In the genomic region with DNA sequence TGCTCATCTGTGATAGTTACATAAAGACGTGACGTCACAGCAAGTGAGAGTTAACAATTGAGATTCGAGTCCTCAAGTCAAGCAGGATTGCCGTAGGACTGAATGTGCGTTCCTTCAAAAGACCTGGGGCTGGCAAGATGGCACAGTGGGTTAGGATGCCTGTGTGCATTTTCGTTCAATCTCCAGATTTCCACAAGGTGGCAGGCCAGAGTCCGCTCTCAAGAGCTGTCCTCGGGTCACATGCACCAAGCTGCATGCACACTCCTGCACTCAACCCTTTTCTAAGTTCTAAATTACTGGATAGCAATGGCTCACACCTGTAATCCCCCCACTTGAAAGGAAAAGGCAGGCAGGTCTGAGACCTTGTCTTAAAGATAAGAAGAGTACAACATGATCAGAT, we compare ENCODE assay signal across 8 mouse cellular contexts. TPM values are rescaled to one million over a fixed set of nuclear protein-coding genes. Genes with fewer than 3 reads are reported as not detected.
A peak's percentile ranks its signal among the peaks of the same experiment; 100 is the strongest.
DNase-seq lines count a peak whose midpoint lies in the region; ATAC-seq and TF ChIP-seq lines count a peak whose summit lies in the region.

No protein-coding gene starts in this region.

- DNase-seq in gastrocnemius, postnatal 10 days = peak; percentile 50
- no peak for DNase-seq in gastrocnemius, adult 18-20 months (ENCODE audit: low spot score)
- no peak for DNase-seq in testis, postnatal 14 days (ENCODE audit: low spot score)
- peak; percentile 73 for DNase-seq in lung, embryonic 14.5 days

- WGBS in forebrain, embryonic 13.5 days = 46% methylated on average over 8 of the region's 8 CpGs
- WGBS in lung, embryonic 14.5 days = 61% methylated on average over 8 of the region's 8 CpGs
- 55% methylated on average over 8 of the region's 8 CpGs for whole genome bisulfite sequencing in small intestine, adult 2 months

- H3K4me1 ChIP-seq in testis, adult 2 months (ENCODE audit: control insufficient read depth, insufficient read depth, low read length) = peaks cover 7% of the 10 kb centered on the region
- no peaks in the 10 kb centered on the region for H3K4me1 ChIP-seq in forebrain, embryonic 13.5 days
- H3K4me1 ChIP-seq in lung, embryonic 14.5 days (ENCODE audit: insufficient read depth) = no peaks in the 10 kb centered on the region
- no peaks in the 10 kb centered on the region for H3K4me1 ChIP-seq in small intestine, adult 2 months (ENCODE audit: control insufficient read depth, insufficient read depth, insufficient read length, low read length)

- no peaks in the 10 kb centered on the region; the same call in 1 of the 2 replicates for H3K36me3 ChIP-seq in testis, adult 2 months (ENCODE audit: control insufficient read depth, insufficient read depth, low read length)
- H3K36me3 ChIP-seq in forebrain, embryonic 13.5 days (ENCODE audit: poor library complexity, severe bottlenecking) = peaks cover 58% of the 10 kb centered on the region
- H3K36me3 ChIP-seq in lung, embryonic 14.5 days (ENCODE audit: insufficient read depth) = peaks cover 56% of the 10 kb centered on the region
- peaks cover 28% of the 10 kb centered on the region for H3K36me3 ChIP-seq in small intestine, adult 2 months (ENCODE audit: control insufficient read depth, insufficient read depth, low read length)

- ATAC-seq in forebrain, embryonic 13.5 days = peak; percentile 70
- 0 out of 2 replicates have a peak, but pooled peaks have one; percentile 8 for ATAC-seq in lung, embryonic 14.5 days (ENCODE audit: insufficient read depth)
- ATAC-seq in erythroid progenitor cell, adult 5-6 weeks (replicated peaks; ENCODE audit: low FRiP score, poor library complexity, severe bottlenecking) = no peak

- H3K27ac ChIP-seq in testis, adult 2 months (ENCODE audit: control insufficient read depth, insufficient read depth, low read depth, low read length) = no peak overlapping the region
- no peak overlapping the region for H3K27ac ChIP-seq in forebrain, embryonic 13.5 days
- H3K27ac ChIP-seq in lung, embryonic 14.5 days (ENCODE audit: low read depth) = no peak overlapping the region
- H3K27ac ChIP-seq in small intestine, adult 2 months (ENCODE audit: insufficient read depth, low read depth, low read length) = no peak overlapping the region

- TF ChIP-seq POLR2A in testis, adult 2 months (IDR thresholded peaks at IDR 0.05; ENCODE audit: control insufficient read depth, low read depth, low read length) = no peak
- no peak for TF ChIP-seq POLR2A in small intestine, adult 2 months (IDR thresholded peaks at IDR 0.05; ENCODE audit: low read depth, low read length)

- peak; percentile 58; the same call in 1 of the 2 replicates for TF ChIP-seq CTCF in testis, adult 2 months (IDR thresholded peaks at IDR 0.05; ENCODE audit: control insufficient read depth, insufficient read depth, insufficient replicate concordance, low read depth, low read length)
- TF ChIP-seq CTCF in lung, embryonic 14.5 days (IDR thresholded peaks at IDR 0.05; ENCODE audit: low read depth) = peak; percentile 70
- TF ChIP-seq CTCF in small intestine, adult 2 months (IDR thresholded peaks at IDR 0.05; ENCODE audit: extremely low read depth, insufficient read length, insufficient replicate concordance, low read depth, low read length) = peak; percentile 49; the same call in 1 of the 2 replicates

- H3K27me3 ChIP-seq in testis, adult 2 months (ENCODE audit: control insufficient read depth, insufficient read depth, low read length) = no peaks in the 10 kb centered on the region
- no peaks in the 10 kb centered on the region for H3K27me3 ChIP-seq in forebrain, embryonic 13.5 days
- no peaks in the 10 kb centered on the region for H3K27me3 ChIP-seq in lung, embryonic 14.5 days (ENCODE audit: insufficient read depth, low read length)
- H3K27me3 ChIP-seq in small intestine, adult 2 months (ENCODE audit: control insufficient read depth, insufficient read depth, low read length) = no peaks in the 10 kb centered on the region

- no peak overlapping the region for H3K4me2 ChIP-seq in forebrain, embryonic 13.5 days
- no peak overlapping the region for H3K4me2 ChIP-seq in lung, embryonic 14.5 days

- no peak overlapping the region for H3K4me3 ChIP-seq in testis, adult 2 months (ENCODE audit: control insufficient read depth, low read depth, low read length)
- H3K4me3 ChIP-seq in forebrain, embryonic 13.5 days = no peak overlapping the region
- H3K4me3 ChIP-seq in lung, embryonic 14.5 days (ENCODE audit: low read depth, low read length) = no peak overlapping the region
- no peak overlapping the region for H3K4me3 ChIP-seq in small intestine, adult 2 months (ENCODE audit: low read depth, low read length)

- H3K9me3 ChIP-seq in forebrain, embryonic 13.5 days (replicated peaks) = no peaks in the 10 kb centered on the region
- H3K9me3 ChIP-seq in lung, embryonic 14.5 days (ENCODE audit: low read depth, low read length) = no peaks in the 10 kb centered on the region

- H3K9ac ChIP-seq in forebrain, embryonic 13.5 days = no peak overlapping the region
- H3K9ac ChIP-seq in lung, embryonic 14.5 days = no peak overlapping the region

RNA-seq across cellular contexts. Expression of a gene that starts 17.1 kb away (rescaled TPM):
- total RNA-seq in gastrocnemius, postnatal 10 days (2021) = 1 to 10 TPM; 6.3 to 7.1 TPM
- 1 to 10 TPM; 1.3 to 3.2 TPM for total RNA-seq in gastrocnemius, adult 18-20 months (2021)
- 11.2 and 13.3 TPM in 2 replicates for polyA plus RNA-seq in testis, adult 2 months (2012; rRNA removed)
- not detected in 2 replicates for polyA plus RNA-seq in forebrain, embryonic 13.5 days (2015; fragmentation: Nextera tagmentation; extraction: Ambion mirVana)
- polyA plus RNA-seq in lung, embryonic 14.5 days (2014; fragmentation: Nextera tagmentation; extraction: Ambion mirVana) = 2.6 and 3.1 TPM in 2 replicates
- 9.1 and 10.4 TPM in 2 replicates for polyA plus RNA-seq in small intestine, adult 2 months (2012; rRNA removed)
- total RNA-seq in erythroid progenitor cell, adult 5-6 weeks (2015; ENCODE audit: low replicate concordance) = not detected in 2 replicates
- not detected in 2 replicates for total RNA-seq in erythroid progenitor cell, adult 5-6 weeks (2017; ENCODE audit: low replicate concordance)

RNA-seq across cellular contexts. Expression of a gene that starts 31.1 kb away (rescaled TPM):
- 10 to 100 TPM; 43.0 to 57.9 TPM for total RNA-seq in gastrocnemius, postnatal 10 days (2021)
- total RNA-seq in gastrocnemius, adult 18-20 months (2021) = 10 to 100 TPM; 28.0 TPM
- 41.6 and 44.1 TPM in 2 replicates for polyA plus RNA-seq in testis, adult 2 months (2012; rRNA removed)
- 166 and 168 TPM in 2 replicates for polyA plus RNA-seq in forebrain, embryonic 13.5 days (2015; fragmentation: Nextera tagmentation; extraction: Ambion mirVana)
- polyA plus RNA-seq in lung, embryonic 14.5 days (2014; fragmentation: Nextera tagmentation; extraction: Ambion mirVana) = 122 and 131 TPM in 2 replicates
- 16.3 and 31.5 TPM in 2 replicates for polyA plus RNA-seq in small intestine, adult 2 months (2012; rRNA removed)
- 85.9 and 87.9 TPM in 2 replicates for total RNA-seq in erythroid progenitor cell, adult 5-6 weeks (2015; ENCODE audit: low replicate concordance)
- total RNA-seq in erythroid progenitor cell, adult 5-6 weeks (2017; ENCODE audit: low replicate concordance) = 145 and 167 TPM in 2 replicates

Comparison
In these comparisons a context has a peak if more than half of its experiments do, and no peak if none do; other contexts are left out.
1. DNase-seq: peak in gastrocnemius, postnatal 10 days (single experiment) and lung, embryonic 14.5 days (single experiment); none in gastrocnemius, adult 18-20 months (single experiment) and testis, postnatal 14 days (single experiment).
2. Peak in every context shown above with its lines, with median percentiles within 50 percentile points of each other: CTCF ChIP-seq.